ENCODE assay signal across 20 mouse cellular contexts in genomic region chr12:98197401-98197800, GRCm38 (mm10).
DNase-seq lines count a peak whose midpoint lies in the region; ATAC-seq lines count a peak whose summit lies in the region.
"Had no signal": no experiment of that assay in that cellular context is flagged by ENCODE, and none has a peak within 500 bp of the region (broad histone marks: within the 10 kb centered on the region; RNA-seq: fewer than 3 reads in every experiment).

No protein-coding gene starts in this region.

- no peak overlapping the region for H3K27ac ChIP-seq in embryonic facial prominence, embryonic 14.5 days (replicated peaks; ENCODE audit: low read depth, low read length)
- H3K27ac ChIP-seq in embryonic facial prominence, embryonic 10.5 days (replicated peaks) = no peak overlapping the region
- no peak overlapping the region for H3K27ac ChIP-seq in midbrain, embryonic 10.5 days (replicated peaks)
- H3K27ac ChIP-seq: embryonic facial prominence, embryonic 12.5 days; embryonic facial prominence, embryonic 15.5 days; forebrain, embryonic 10.5 days; forebrain, embryonic 12.5 days had no signal

- WGBS in embryonic facial prominence, embryonic 14.5 days = 24% methylated on average over 1 of the region's 1 CpGs
- 29% methylated on average over 1 of the region's 1 CpGs for WGBS in embryonic facial prominence, embryonic 10.5 days
- WGBS in midbrain, embryonic 10.5 days = 86% methylated on average over 1 of the region's 1 CpGs

- ATAC-seq in embryonic facial prominence, embryonic 14.5 days (ENCODE audit: low read depth) = peak; percentile 39; the same call in 1 of the 2 replicates
- ATAC-seq: forebrain, embryonic 14.5 days; forebrain, embryonic 16.5 days had no signal

- DNase-seq in embryonic facial prominence, embryonic 14.5 days (ENCODE audit: low spot score) = peak; percentile 62
- no peak for DNase-seq in embryonic facial prominence, embryonic 10.5 days (ENCODE audit: low spot score)
- peak; percentile 66 for DNase-seq in NIH3T3 (ENCODE audit: low read depth)
- DNase-seq in midbrain, embryonic 10.5 days (ENCODE audit: low spot score) = no peak
- DNase-seq in embryo, embryonic 9.5 days (ENCODE audit: extremely low spot score) = no peak
- DNase-seq: adrenal gland, adult 8-10 months; adrenal gland, postnatal 14 days; adrenal gland, postnatal 36 days; cerebellum, adult 11-12 months; cerebellum, adult 2 months; cerebellum, adult 9-10 months; cerebellum, postnatal 10 days; cerebellum, postnatal 25 days had no signal

- no peaks in the 10 kb centered on the region for H3K4me1 ChIP-seq in embryonic facial prominence, embryonic 14.5 days (ENCODE audit: control insufficient read depth, insufficient read depth, low read length)
- peaks cover 4% of the 10 kb centered on the region; the same call in 1 of the 2 replicates for H3K4me1 ChIP-seq in embryonic facial prominence, embryonic 10.5 days
- H3K4me1 ChIP-seq in midbrain, embryonic 10.5 days = peaks cover 7% of the 10 kb centered on the region
- H3K4me1 ChIP-seq: embryonic facial prominence, embryonic 15.5 days; forebrain, embryonic 12.5 days had no signal

- H3K9ac ChIP-seq in embryonic facial prominence, embryonic 14.5 days (ENCODE audit: low read depth, low read length) = no peak overlapping the region
- H3K9ac ChIP-seq: embryonic facial prominence, embryonic 12.5 days; embryonic facial prominence, embryonic 15.5 days; forebrain, embryonic 12.5 days had no signal

- no peak overlapping the region for H3K4me3 ChIP-seq in embryonic facial prominence, embryonic 14.5 days (ENCODE audit: low read depth, low read length)
- H3K4me3 ChIP-seq in embryonic facial prominence, embryonic 10.5 days = no peak overlapping the region
- no peak overlapping the region for H3K4me3 ChIP-seq in midbrain, embryonic 10.5 days
- H3K4me3 ChIP-seq: embryonic facial prominence, embryonic 12.5 days; embryonic facial prominence, embryonic 15.5 days; erythroblast, embryonic 14.5 days; forebrain, embryonic 10.5 days; forebrain, embryonic 12.5 days had no signal

- H3K9me3 ChIP-seq in embryonic facial prominence, embryonic 14.5 days (ENCODE audit: control insufficient read depth, low read length) = no peaks in the 10 kb centered on the region
- H3K9me3 ChIP-seq in embryonic facial prominence, embryonic 10.5 days = no peaks in the 10 kb centered on the region
- no peaks in the 10 kb centered on the region for H3K9me3 ChIP-seq in midbrain, embryonic 10.5 days (replicated peaks)
- H3K9me3 ChIP-seq: embryonic facial prominence, embryonic 12.5 days; embryonic facial prominence, embryonic 15.5 days; forebrain, embryonic 10.5 days; forebrain, embryonic 12.5 days had no signal

- H3K4me2 ChIP-seq in embryonic facial prominence, embryonic 14.5 days (ENCODE audit: low read depth, low read length) = no peak overlapping the region
- H3K4me2 ChIP-seq: embryonic facial prominence, embryonic 12.5 days; embryonic facial prominence, embryonic 15.5 days; forebrain, embryonic 12.5 days had no signal

- H3K27me3 ChIP-seq in embryonic facial prominence, embryonic 14.5 days (replicated peaks; ENCODE audit: control insufficient read depth, insufficient read depth, low read length) = no peaks in the 10 kb centered on the region
- H3K27me3 ChIP-seq in embryonic facial prominence, embryonic 10.5 days (replicated peaks; ENCODE audit: low read depth, poor library complexity, severe bottlenecking) = no peaks in the 10 kb centered on the region
- H3K27me3 ChIP-seq in midbrain, embryonic 10.5 days (ENCODE audit: low read depth, poor library complexity, severe bottlenecking) = no peaks in the 10 kb centered on the region
- H3K27me3 ChIP-seq: embryonic facial prominence, embryonic 12.5 days; embryonic facial prominence, embryonic 15.5 days; forebrain, embryonic 12.5 days had no signal

- no peaks in the 10 kb centered on the region for H3K36me3 ChIP-seq in embryonic facial prominence, embryonic 14.5 days (ENCODE audit: control insufficient read depth, insufficient read depth, low read length)
- H3K36me3 ChIP-seq in embryonic facial prominence, embryonic 10.5 days (replicated peaks) = 0 out of 2 replicates have a peak, but pooled peaks cover 4% of the 10 kb centered on the region
- peaks cover 3% of the 10 kb centered on the region; the same call in 1 of the 2 replicates for H3K36me3 ChIP-seq in midbrain, embryonic 10.5 days
- H3K36me3 ChIP-seq: embryonic facial prominence, embryonic 12.5 days; embryonic facial prominence, embryonic 15.5 days had no signal

Comparison
In these comparisons a context has a peak if more than half of its experiments do, and no peak if none do; other contexts are left out.
1. DNase-seq: peak in embryonic facial prominence, embryonic 14.5 days (single experiment) and NIH3T3 (single experiment); none in embryonic facial prominence, embryonic 10.5 days (single experiment), midbrain, embryonic 10.5 days (single experiment) and embryo, embryonic 9.5 days (single experiment).